Mouse (Mus musculus): Measurements from ENCODE around the gene Rragd. TPM values are rescaled to one million over a fixed set of nuclear protein-coding genes. Genes with fewer than 3 reads are reported as not detected.
"Not testable (repeated sequence)": the region's sequence is repeated elsewhere in the genome, so short reads cannot be mapped to it uniquely, and the experiment has no call there.

Gene Rragd
- total RNA-seq, 1 experiment from 2014 or later = 5.7 TPM

GRCm38 (mm10) chr4:32984801-32985675 lies 2.2 kb downstream of the Rragd start:
- DNase-seq = peak; percentile 16

DNA sequence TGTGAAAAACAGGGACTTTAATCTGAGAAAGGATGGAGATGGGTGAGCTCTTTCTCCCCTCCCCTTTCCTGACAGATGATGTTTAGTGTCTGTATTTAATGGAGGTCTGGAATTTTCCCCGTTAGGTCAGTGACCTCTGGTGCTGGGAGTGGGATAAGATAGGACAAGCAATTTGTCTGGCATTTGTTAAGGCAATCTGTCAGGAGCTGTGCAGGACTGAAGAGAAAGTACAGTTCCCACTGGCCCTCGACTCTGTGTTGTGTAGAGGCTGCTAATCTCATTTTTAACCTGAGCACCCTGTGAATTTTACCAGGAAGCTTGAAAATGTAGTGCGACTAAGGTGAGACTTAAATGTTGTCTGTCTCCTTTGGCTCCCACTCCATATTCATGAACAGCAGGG lies 2.8 kb downstream of the Rragd start:
- no peak for DNase-seq

GRCm38 (mm10) chr4:32987006-32987405 lies 4.2 kb downstream of the Rragd start:
- DNase-seq = no peak

- DNase-seq = no peak
These were observed 6.5 kb downstream of the Rragd start for GRCm38 (mm10) chr4:32989346-32989745.

DNA sequence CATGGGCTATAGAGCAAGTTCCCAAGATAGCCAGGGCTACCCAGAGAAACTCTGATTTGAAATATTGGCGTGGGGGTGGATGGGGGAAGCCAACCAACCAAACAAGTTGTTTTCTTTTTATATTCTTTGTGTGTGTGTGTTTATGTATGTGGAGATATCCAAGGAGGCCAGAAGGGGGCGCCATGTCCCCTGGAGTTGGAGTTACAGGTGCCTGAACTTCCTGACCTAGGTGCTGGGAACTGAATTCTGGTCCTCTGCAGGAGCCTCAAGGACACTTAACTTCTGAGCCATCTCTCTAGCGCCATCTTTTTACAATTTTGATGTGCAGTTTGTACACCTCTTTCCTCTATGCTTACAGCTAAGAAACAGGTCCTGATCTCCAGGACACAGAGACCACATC lies 11.3 kb downstream of the Rragd start:
- no peak for DNase-seq

DNA sequence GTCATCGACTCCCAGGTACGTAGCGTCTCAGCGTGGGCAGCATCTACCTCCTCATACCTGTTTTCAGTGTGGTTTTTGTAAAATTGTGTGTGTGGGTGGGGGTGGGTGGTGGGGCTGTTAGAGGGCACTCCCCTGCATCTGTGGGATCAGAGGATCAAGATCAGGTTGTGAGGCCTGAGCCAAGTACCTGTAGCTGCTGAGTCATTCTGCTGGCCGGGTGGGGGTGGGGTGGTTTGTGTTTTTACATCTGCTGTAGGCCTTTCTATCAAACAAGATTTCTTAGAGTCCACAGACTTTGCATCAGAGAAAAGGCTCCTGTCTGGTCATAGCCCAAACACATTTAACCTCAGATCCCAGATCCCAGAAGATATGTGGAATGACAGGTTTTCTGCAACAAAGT lies 13.2 kb downstream of the Rragd start:
- no peak for DNase-seq

DNA sequence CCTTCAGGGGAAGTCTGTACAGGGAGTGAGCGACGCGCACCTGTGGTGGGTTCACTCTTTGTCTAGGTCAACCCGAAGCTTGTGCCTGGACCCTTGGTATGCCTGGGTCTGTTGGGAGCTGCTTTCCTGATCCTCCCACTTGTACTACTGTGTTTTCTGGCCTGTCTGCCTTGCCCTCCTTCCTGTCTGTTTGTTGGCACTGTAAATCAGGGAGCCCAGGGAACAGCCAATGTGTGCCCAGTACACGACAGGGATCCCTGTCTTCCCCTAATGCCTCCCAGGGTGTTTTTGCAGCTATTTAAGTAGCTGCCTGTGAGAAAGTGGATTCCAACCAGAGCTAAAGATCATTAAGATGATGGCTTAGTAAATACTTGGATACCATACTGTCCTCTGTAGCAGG lies 14.7 kb downstream of the Rragd start:
- no peak for DNase-seq

DNA sequence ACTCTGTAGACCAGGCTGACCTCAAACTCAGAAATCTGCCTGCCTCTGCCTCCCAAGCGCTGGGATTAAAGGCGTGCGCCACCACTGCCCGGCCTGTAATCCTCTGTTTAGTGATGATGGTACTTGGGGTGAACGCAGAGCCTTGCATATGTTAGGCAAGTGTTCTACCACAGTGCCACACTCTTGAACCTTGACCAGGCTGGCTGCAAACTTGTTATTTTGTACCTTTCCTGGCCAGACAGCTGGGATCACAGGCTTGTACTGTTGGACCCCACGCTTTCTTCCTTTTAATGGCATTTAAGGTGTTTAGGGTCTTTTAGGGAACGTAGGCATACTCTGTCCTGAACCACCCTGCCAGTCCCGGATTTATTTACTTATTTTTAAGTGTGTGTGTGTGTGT lies 16.2 kb downstream of the Rragd start:
- no peak for DNase-seq

- DNase-seq = no peak
These were observed 19.2 kb downstream of the Rragd start for GRCm38 (mm10) chr4:33002081-33002480.

GRCm38 (mm10) chr4:33005595-33006470 lies 23.0 kb downstream of the Rragd start:
- not testable (repeated sequence) for DNase-seq

DNA sequence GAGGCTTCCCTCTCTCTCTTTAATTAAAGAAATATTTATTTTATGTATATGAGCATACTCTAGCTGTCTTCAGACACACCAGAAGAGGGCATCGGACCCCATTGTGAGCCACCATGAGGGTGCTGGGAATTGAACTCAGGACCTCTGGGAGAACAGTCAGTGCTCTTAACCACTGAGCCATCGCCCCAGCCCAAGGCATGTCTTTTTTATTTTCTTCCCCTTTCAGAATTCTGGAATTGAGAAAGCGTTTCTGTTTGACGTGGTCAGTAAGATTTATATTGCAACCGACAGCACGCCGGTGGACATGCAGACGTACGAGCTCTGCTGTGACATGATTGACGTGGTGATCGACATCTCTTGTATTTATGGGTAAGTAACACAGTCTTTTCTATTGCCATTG lies 24.0 kb downstream of the Rragd start:
- no peak for DNase-seq

DNA sequence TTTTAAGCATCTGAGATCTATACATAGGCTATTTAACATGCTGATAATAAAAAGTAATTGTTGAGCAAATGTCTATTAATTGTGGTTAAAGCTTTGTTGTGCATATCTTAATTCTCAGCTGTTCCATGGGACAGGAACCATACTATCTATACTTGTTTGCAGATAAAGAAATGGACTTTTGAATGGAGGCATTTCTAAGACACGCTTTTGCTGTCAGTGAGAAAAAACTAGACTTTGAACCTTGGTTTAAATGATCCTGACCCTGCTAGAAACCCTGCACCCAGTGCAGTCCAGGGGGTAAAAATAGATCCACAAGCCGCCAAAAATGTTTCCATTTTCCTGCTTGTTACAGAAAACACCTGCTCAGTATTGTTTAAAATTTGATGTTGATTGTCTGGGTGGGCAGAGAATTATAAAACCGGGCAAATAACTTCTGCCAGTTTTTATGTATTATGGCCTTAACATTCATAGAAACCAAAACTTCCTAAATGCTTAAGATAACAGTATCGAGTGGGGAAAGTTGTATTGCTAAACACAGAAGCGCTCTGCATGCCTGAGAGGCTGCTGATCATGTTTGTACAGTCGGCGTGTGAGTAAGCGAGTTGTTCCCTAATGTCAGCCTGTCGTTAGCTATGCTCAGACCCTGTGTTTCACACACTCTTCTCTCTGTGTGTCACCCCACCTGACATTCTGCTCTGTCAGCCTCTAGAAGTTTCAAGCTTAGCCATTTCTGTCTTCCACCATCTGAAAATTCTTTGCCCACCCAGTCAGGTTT lies 24.8 kb downstream of the Rragd start:
- DNase-seq = no peak

DNA sequence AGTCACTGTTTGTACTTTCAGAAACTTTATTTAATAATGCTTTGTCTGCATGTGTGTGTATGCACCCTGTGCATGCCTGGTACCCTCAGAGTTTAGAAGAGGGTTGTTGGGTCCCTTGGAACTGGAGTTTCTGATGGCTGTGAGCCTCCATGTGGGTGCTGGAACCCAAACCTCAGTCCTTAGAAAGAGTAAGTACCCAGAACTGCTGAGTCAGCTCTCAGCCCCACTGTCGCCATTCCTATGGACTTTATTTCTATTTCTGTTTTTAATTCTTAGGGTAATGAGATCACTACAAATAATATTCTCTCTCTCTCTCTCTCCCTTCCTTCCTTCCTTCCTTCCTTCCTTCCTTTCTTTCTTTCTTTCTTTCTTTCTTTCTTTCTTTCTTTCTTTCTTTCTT lies 27.2 kb downstream of the Rragd start:
- no peak for DNase-seq

DNA sequence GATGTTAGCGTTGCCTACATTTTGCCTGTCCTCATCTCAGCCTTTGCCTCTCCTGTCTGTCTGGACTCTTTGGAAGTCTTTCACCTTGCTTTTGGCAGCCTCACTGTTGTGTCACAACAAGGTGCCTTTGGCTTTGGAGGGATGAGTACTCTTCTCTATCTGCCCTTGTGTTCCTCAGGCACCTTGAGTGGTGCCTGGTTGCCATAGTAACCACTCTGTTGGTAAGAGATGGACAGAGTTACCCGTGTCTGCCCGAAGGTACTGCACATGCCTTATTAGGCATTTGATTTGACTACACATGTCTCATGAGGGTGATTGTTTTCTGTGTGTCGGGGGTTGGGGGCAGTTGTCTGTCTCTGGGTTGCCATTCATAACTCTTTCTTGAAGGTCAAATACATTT lies 29.6 kb downstream of the Rragd start:
- DNase-seq = no peak

- DNase-seq = peak; percentile 91
These were observed 35.6 kb downstream of the Rragd start for GRCm38 (mm10) chr4:33018361-33018999.

DNA sequence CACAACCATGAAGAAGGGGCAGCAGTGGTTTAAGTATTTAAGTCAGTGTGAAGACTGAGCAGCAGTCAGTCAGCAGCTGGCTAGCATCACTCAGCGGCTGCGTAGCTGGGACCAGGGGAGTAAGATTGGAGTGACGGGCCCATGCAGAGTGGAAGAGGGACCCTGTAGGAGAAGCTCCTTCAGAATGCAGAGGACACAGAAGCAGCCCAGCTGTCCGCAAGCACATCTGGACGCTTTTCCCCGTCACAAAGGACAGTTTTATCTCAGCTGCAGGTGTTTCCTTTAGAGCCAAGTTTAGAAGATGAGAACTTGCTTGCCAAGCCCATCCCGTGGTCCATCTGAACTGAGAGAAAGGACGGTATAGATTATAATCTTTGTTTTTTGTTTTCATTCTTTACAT lies 41.6 kb downstream of the Rragd start:
- no peak for DNase-seq

DNA sequence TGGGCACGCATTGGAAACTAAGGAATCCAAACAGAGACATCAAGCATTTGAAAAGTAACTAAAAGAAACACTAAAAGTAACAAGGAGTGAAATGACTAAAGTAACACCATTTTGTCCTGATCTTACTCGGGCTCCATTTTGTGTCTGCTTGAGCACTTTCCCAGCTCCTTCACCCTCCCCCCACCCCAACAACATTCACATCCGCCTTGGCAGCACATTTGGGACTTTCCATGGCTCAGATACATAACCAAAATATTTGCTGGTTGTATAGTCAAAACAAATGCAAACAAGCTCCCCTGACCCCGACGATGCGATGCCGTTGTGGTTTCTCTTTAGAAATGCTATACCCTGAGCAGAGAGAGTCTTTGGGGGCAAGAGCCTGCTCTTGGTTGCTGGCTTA lies 46.3 kb downstream of the Rragd start:
- no peak for DNase-seq

DNA sequence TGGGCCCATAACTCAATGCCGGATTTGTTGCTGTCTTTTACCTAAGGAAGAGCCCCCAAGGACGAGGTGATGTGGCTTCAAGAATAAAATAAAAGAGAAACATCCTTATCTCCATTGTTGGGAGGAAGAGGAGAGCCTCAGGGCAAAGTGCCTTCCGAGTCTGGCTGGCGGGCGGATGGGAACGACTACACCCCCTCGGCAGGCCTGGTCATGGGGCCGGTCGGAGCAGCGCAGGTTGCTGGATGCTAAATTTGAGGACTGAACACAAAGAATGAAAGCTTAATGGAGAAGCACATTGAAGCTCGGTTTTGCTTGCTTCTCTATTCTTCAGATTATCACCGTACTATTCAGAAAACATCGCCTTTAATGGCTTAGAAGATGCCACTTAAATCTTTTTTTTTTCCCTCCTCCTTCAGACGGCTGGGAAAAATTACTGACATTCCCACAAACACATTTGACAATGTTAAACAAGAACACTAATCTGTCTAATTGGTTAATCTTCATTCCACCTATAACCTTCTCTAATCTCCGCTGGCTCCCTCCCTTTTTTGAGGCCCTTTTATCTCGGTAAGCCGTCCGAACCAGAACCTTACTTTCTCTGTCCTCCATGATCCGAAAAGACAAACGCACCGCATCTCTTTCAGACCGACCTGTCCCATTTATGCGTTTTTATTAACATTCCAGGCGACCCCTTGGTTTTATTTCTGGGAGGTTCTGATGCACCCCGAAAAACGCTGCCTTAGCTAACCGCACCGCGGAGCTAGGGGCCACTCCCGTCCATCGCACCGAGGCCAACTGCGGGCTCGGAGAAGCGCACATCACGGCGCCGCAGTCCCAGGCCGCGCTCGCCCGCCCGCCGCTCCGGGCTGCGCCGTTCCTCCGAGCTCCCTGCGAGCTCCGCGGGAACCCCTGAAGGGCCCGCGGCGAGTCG lies 47.7 kb downstream of the Rragd start:
- DNase-seq = peak; percentile 48

DNA sequence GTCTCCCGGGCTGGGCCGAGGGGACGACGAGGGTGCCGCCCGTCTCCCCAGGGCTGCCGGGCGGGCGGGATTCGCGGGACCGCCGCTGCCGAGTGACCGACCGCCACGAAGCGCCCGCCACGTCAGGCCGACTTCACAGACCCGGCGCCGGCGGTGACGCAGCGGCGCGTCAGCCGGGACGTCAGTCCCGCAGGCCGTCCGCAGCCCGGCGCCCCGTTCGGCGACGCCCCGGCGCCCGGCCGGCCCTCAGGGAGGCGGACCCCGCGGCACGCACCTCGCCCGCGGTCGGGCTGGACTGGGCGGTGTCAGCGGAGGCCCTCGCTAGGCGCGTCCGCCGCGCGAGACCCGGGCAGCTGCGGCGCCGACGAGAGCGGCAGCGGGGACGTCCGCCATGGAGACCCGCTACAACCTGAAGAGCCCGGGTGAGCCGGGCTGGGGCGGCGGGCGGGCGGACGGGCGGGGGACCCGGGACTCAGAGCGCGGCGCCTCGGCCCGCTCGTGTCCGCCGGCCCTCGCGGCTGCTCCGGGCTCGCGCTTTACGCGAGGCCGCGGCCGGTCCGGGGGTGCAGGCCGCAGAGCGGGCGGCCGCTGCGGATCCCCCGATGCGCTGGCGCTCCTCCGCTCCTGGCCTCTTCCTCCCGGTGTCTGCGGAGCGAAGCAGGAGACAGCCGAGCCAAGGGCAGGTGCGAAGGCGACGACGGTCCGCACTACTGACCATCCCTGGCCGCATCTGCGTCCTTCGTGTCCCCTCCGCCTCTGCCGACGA lies 48.5 kb downstream of the Rragd start, which contains the start of gene Ube2j1:
Gene Ube2j1 (plus strand): TSS at position 222 of the 766 bp plus-strand sequence.
- peak; percentile 95 for DNase-seq

- DNase-seq = no peak
These were observed 49.2 kb downstream of the Rragd start for GRCm38 (mm10) chr4:33032045-33032444.
